Mouse (Mus musculus): ENCODE results near the gene Psmd14. TPM values are rescaled to one million over a fixed set of nuclear protein-coding genes. Genes with fewer than 3 reads are reported as not detected.

The Psmd14 gene
- total and polyA plus RNA-seq, 3 experiments = 156 to 217 TPM; not detected in 1

DNA sequence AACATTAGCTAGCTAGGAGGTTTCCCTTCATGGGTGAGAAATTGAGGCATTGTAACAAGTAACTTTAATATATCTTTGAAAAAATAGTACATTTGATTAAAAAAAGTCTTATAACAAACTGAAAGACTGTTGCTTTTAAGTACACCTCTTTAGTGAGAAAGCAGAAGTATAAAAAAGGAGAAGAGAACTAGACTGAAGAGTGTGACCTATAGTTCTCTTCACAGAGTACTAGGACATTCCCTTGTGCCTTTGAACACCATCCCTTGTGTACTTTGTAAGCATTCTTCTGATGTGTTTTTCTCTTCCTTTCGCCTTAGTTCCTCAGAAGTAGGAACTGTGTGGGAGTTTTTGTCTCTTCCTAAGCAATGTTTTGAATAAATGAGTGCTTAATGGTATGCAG is 22.7 kb downstream of the Psmd14 start:
- H3K27me3 ChIP-seq (ENCODE audit: control insufficient read depth in 1 of 2, insufficient read depth in 2 of 2, low read length in 2 of 2) = no peaks in the 10 kb centered on the region

GRCm38 (mm10) chr2:61746051-61746450 is 34.6 kb downstream of the Psmd14 start:
- no peak overlapping the region for H3K27ac ChIP-seq (ENCODE audit: control insufficient read depth, low read depth, low read length)
- H3K4me1 ChIP-seq (ENCODE audit: control insufficient read depth in 1 of 2, insufficient read depth in 2 of 2, low read length in 2 of 2) = peaks cover 5 to 13% of the 10 kb centered on the region in 2 experiments; a peak in 3 of 4 replicates
- H3K36me3 ChIP-seq (ENCODE audit: control insufficient read depth in 1 of 2, insufficient read depth in 2 of 2, low read length in 2 of 2) = peaks cover 27 to 35% of the 10 kb centered on the region in 2 experiments
- DNase-seq (ENCODE audit: low read depth, low spot score) = no peak
- H3K9ac ChIP-seq (ENCODE audit: control insufficient read depth, low read depth, low read length, poor library complexity, severe bottlenecking) = no peak overlapping the region
- H3K9me3 ChIP-seq (replicated peaks; ENCODE audit: insufficient read depth, low read length) = no peaks in the 10 kb centered on the region
- TF ChIP-seq GATA1 (IDR thresholded peaks at IDR 0.05; ENCODE audit: low read depth, low read length) = no peak
- no peak for TF ChIP-seq EP300 (IDR thresholded peaks at IDR 0.05; ENCODE audit: low read depth in 1 of 2, low read length in 2 of 2)
- TF ChIP-seq BHLHE40 (IDR thresholded peaks at IDR 0.05; ENCODE audit: borderline replicate concordance, low read depth, low read length) = no peak
- no peak for TF ChIP-seq GABPA (IDR thresholded peaks at IDR 0.05; ENCODE audit: low read depth, low read length)
- TF ChIP-seq USF2 (IDR thresholded peaks at IDR 0.05; ENCODE audit: borderline replicate concordance in 1 of 2, insufficient read depth in 1 of 2, low read depth in 1 of 2, low read length in 2 of 2) = no peak
- no peak for TF ChIP-seq TAL1 (IDR thresholded peaks at IDR 0.05; ENCODE audit: low read length)
- TF ChIP-seq POLR2A (IDR thresholded peaks at IDR 0.05; ENCODE audit: control insufficient read depth in 1 of 2, insufficient read depth in 1 of 2, low read depth in 1 of 2, low read length in 2 of 2, poor library complexity in 1 of 2) = no peak
- no peak for TF ChIP-seq ZKSCAN1 (IDR thresholded peaks at IDR 0.05; ENCODE audit: low read depth, low read length)
- no peak for TF ChIP-seq SMC3 (IDR thresholded peaks at IDR 0.05; ENCODE audit: low read depth, low read length)
- no peak for TF ChIP-seq NELFE (IDR thresholded peaks at IDR 0.05; ENCODE audit: low read depth, low read length)
- no peak for TF ChIP-seq E2F4 (IDR thresholded peaks at IDR 0.05; ENCODE audit: borderline replicate concordance, low read depth, low read length)
- TF ChIP-seq RAD21 (IDR thresholded peaks at IDR 0.05; ENCODE audit: low read depth, low read length) = no peak
- TF ChIP-seq TBP (IDR thresholded peaks at IDR 0.05; ENCODE audit: low read depth, low read length) = no peak
- TF ChIP-seq JUND (IDR thresholded peaks at IDR 0.05; ENCODE audit: low read depth, low read length) = no peak
- no peak for TF ChIP-seq UBTF (IDR thresholded peaks at IDR 0.05; ENCODE audit: borderline replicate concordance, insufficient read depth, low read depth, low read length)
- TF ChIP-seq POLR2AphosphoS5 (IDR thresholded peaks at IDR 0.05; ENCODE audit: borderline replicate concordance, low read depth, low read length) = no peak
- no peaks in the 10 kb centered on the region for H3K27me3 ChIP-seq (ENCODE audit: control insufficient read depth in 1 of 2, insufficient read depth in 2 of 2, low read length in 2 of 2)
- H3K79me2 ChIP-seq (ENCODE audit: control insufficient read depth, insufficient read depth, low read length, poor library complexity) = peaks cover 14% of the 10 kb centered on the region
- H3K4me3 ChIP-seq (ENCODE audit: control insufficient read depth in 1 of 2, insufficient read depth in 1 of 2, low read depth in 2 of 2, low read length in 2 of 2) = no peak overlapping the region

More for the DNA sequence above, 22.7 kb downstream of the Psmd14 start:
- H3K27ac ChIP-seq (ENCODE audit: control insufficient read depth, low read depth, low read length) = no peak overlapping the region
- H3K36me3 ChIP-seq (ENCODE audit: control insufficient read depth in 1 of 2, insufficient read depth in 2 of 2, low read length in 2 of 2) = peaks cover 22 to 25% of the 10 kb centered on the region in 2 experiments
- peaks cover 17% of the 10 kb centered on the region for H3K79me2 ChIP-seq (ENCODE audit: control insufficient read depth, insufficient read depth, low read length, poor library complexity)
- H3K9me3 ChIP-seq (replicated peaks; ENCODE audit: insufficient read depth, low read length) = no peaks in the 10 kb centered on the region
- H3K9ac ChIP-seq (ENCODE audit: control insufficient read depth, low read depth, low read length, poor library complexity, severe bottlenecking) = no peak overlapping the region
- no peak overlapping the region for H3K4me3 ChIP-seq (ENCODE audit: control insufficient read depth in 1 of 2, insufficient read depth in 1 of 2, low read depth in 2 of 2, low read length in 2 of 2)
- TF ChIP-seq ZC3H11A (IDR thresholded peaks at IDR 0.05; ENCODE audit: low read depth, low read length) = no peak
- TF ChIP-seq POLR2A (IDR thresholded peaks at IDR 0.05; ENCODE audit: control insufficient read depth in 1 of 2, insufficient read depth in 1 of 2, low read depth in 1 of 2, low read length in 2 of 2, poor library complexity in 1 of 2) = no peak
- no peak for TF ChIP-seq ETS1 (IDR thresholded peaks at IDR 0.05; ENCODE audit: low read depth, low read length)
- TF ChIP-seq EP300 (IDR thresholded peaks at IDR 0.05; ENCODE audit: low read depth in 1 of 2, low read length in 2 of 2) = no peak
- TF ChIP-seq CHD2 (IDR thresholded peaks at IDR 0.05; ENCODE audit: low read length) = no peak
- TF ChIP-seq RCOR1 (IDR thresholded peaks at IDR 0.05; ENCODE audit: low read depth, low read length) = no peak
- no peak for TF ChIP-seq CHD1 (IDR thresholded peaks at IDR 0.05; ENCODE audit: low read depth, low read length)
- no peak for TF ChIP-seq UBTF (IDR thresholded peaks at IDR 0.05; ENCODE audit: borderline replicate concordance, insufficient read depth, low read depth, low read length)
- TF ChIP-seq SMC3 (IDR thresholded peaks at IDR 0.05; ENCODE audit: low read depth, low read length) = no peak
- TF ChIP-seq CTCF (IDR thresholded peaks at IDR 0.05 in 2 of 3, conservative IDR thresholded peaks at IDR 0.05 in 1 of 3; ENCODE audit: control insufficient read depth in 1 of 3, insufficient read depth in 1 of 3, low read depth in 2 of 3, low read length in 3 of 3, poor library complexity in 1 of 3, severe bottlenecking in 1 of 3) = no peak
- H3K4me1 ChIP-seq (ENCODE audit: control insufficient read depth in 1 of 2, insufficient read depth in 2 of 2, low read length in 2 of 2) = peaks cover 7 to 16% of the 10 kb centered on the region in 2 experiments; a peak in 3 of 4 replicates
- peak; percentile 30 for DNase-seq (ENCODE audit: low read depth, low spot score)

All from MEL (cell line).